Mouse (Mus musculus): ENCODE measurements around the gene Senp2. TPM values are rescaled to one million over a fixed set of nuclear protein-coding genes. Genes with fewer than 3 reads are reported as not detected.
A peak's percentile ranks its signal among the peaks of the same experiment; 100 is the strongest.

The Senp2 gene
- total RNA-seq, 2 experiments from 2014 or later = 18.3 to 22.1 TPM

- intact Hi-C loops (cut with DNase I; ENCODE audit: low total_unique reads) = no loop called here
- DNase-seq = no peak
These were observed 7.7 kb upstream of the Senp2 start for GRCm38 (mm10) chr16:22001606-22002005.

- no peak for DNase-seq
These were observed 312 bp downstream of the Senp2 start for GRCm38 (mm10) chr16:22009596-22009995.

GRCm38 (mm10) chr16:22015569-22015968 is 6.3 kb downstream of the Senp2 start:
- DNase-seq = no peak
- intact Hi-C loops (cut with DNase I; ENCODE audit: low total_unique reads) = no loop called here

More at GRCm38 (mm10) chr16:22009596-22009995, 312 bp downstream of the Senp2 start:
- intact Hi-C loops (cut with DNase I; ENCODE audit: low total_unique reads) = no loop called here

- no peak for DNase-seq
- intact Hi-C loops (cut with DNase I; ENCODE audit: low total_unique reads) = loop anchor here (5.0 kb wide), 1 partner anchor 185 kb away; no protein-coding TSS in a partner anchor
These were observed 12.8 kb downstream of the Senp2 start for GRCm38 (mm10) chr16:22022122-22022521.

GRCm38 (mm10) chr16:22027474-22027873 is 18.2 kb downstream of the Senp2 start:
- intact Hi-C loops (cut with DNase I; ENCODE audit: low total_unique reads) = no loop called here
- no peak for DNase-seq

- intact Hi-C loops (cut with DNase I; ENCODE audit: low total_unique reads) = no loop called here
- DNase-seq = no peak
These were observed 29.3 kb downstream of the Senp2 start for GRCm38 (mm10) chr16:22038554-22038953.

- intact Hi-C loops (cut with DNase I; ENCODE audit: low total_unique reads) = no loop called here
- no peak for DNase-seq
These were observed 30.7 kb downstream of the Senp2 start for GRCm38 (mm10) chr16:22039978-22040377.

- DNase-seq = no peak
- intact Hi-C loops (cut with DNase I; ENCODE audit: low total_unique reads) = no loop called here
These were observed 34.5 kb downstream of the Senp2 start for GRCm38 (mm10) chr16:22043830-22044229.

- intact Hi-C loops (cut with DNase I; ENCODE audit: low total_unique reads) = no loop called here
- DNase-seq = no peak
These were observed 36.6 kb downstream of the Senp2 start for GRCm38 (mm10) chr16:22045930-22046329.

- intact Hi-C loops (cut with DNase I; ENCODE audit: low total_unique reads) = no loop called here
- no peak for DNase-seq
These were observed 37.6 kb downstream of the Senp2 start for GRCm38 (mm10) chr16:22046739-22047366.

GRCm38 (mm10) chr16:22053411-22053810 is 44.1 kb downstream of the Senp2 start:
- intact Hi-C loops (cut with DNase I; ENCODE audit: low total_unique reads) = no loop called here
- no peak for DNase-seq

- no peak for DNase-seq
- intact Hi-C loops (cut with DNase I; ENCODE audit: low total_unique reads) = no loop called here
These were observed 48.2 kb downstream of the Senp2 start for GRCm38 (mm10) chr16:22057498-22057897.

GRCm38 (mm10) chr16:22058871-22059270 is 49.6 kb downstream of the Senp2 start:
- intact Hi-C loops (cut with DNase I; ENCODE audit: low total_unique reads) = no loop called here

GRCm38 (mm10) chr16:22060416-22060815 is 51.1 kb downstream of the Senp2 start:
- DNase-seq = no peak
- intact Hi-C loops (cut with DNase I; ENCODE audit: low total_unique reads) = no loop called here

More at GRCm38 (mm10) chr16:22058871-22059270, 49.6 kb downstream of the Senp2 start:
- no peak for DNase-seq

- no peak for DNase-seq
- intact Hi-C loops (cut with DNase I; ENCODE audit: low total_unique reads) = no loop called here
These were observed 52.4 kb downstream of the Senp2 start for GRCm38 (mm10) chr16:22061555-22062160.

- no peak for DNase-seq
- intact Hi-C loops (cut with DNase I; ENCODE audit: low total_unique reads) = no loop called here
These were observed 53.0 kb downstream of the Senp2 start for GRCm38 (mm10) chr16:22062284-22062683.

- DNase-seq = no peak
- intact Hi-C loops (cut with DNase I; ENCODE audit: low total_unique reads) = no loop called here
These were observed 56.3 kb downstream of the Senp2 start for GRCm38 (mm10) chr16:22065536-22065935.

GRCm38 (mm10) chr16:22067406-22067805 is 58.1 kb downstream of the Senp2 start:
- DNase-seq = peak; percentile 48
- intact Hi-C loops (cut with DNase I; ENCODE audit: low total_unique reads) = no loop called here

- intact Hi-C loops (cut with DNase I; ENCODE audit: low total_unique reads) = no loop called here
- DNase-seq = no peak
These were observed 62.1 kb downstream of the Senp2 start for GRCm38 (mm10) chr16:22071361-22071760.

- DNase-seq = no peak
These were observed 65.8 kb downstream of the Senp2 start for GRCm38 (mm10) chr16:22075067-22075466.

More at GRCm38 (mm10) chr16:22075067-22075466, 65.8 kb downstream of the Senp2 start:
- intact Hi-C loops (cut with DNase I; ENCODE audit: low total_unique reads) = no loop called here

All from gastrocnemius, postnatal 14 days (tissue).